Mouse (Mus musculus) right cerebral cortex, adult 18-20 months (tissue): ENCODE measurements around the gene Slc10a4.
"Not testable (repeated sequence)": the region's sequence is repeated elsewhere in the genome, so short reads cannot be mapped to it uniquely, and the experiment has no call there.

ENCODE experiments used
- DNase-seq: peaks from one replicate; pipeline ENCODE4 v3.0.0; 2022; ENCODE audit warnings: mixed read lengths

Slc10a4 gene

DNA sequence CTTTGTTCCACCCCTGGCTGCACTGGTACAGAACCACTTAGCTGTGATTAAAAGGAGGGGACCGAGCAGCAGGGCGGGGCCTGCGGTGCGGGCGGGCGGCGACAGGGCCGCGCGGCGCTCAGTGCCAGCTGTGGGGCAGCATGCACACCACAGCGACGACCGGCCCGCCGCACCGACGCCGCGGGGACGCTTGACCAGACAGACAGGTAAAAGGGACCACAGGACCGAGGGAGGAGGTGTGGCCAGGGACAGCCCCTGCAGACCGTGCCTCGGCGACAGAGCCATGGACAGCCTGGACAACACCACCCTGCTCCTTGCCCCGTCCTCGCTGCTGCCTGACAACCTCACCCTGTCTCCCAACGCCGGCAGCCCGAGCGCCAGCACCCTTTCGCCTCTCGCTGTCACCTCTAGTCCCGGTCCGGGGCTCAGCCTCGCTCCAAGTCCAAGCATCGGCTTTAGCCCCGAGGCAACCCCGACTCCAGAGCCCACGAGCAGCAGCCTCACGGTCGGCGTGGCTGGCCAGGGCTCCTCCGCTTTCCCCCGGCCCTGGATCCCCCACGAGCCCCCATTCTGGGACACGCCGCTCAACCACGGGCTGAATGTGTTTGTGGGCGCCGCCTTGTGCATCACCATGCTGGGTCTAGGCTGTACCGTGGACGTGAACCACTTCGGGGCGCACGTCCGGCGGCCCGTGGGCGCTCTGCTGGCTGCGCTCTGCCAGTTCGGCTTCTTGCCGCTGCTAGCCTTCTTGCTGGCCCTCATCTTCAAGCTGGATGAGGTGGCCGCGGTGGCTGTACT, at the start of gene Slc10a4:
Gene Slc10a4, plus strand, starts transcription at position 100 of the 798 bp plus-strand sequence.
- DNase-seq, result no peak

DNA sequence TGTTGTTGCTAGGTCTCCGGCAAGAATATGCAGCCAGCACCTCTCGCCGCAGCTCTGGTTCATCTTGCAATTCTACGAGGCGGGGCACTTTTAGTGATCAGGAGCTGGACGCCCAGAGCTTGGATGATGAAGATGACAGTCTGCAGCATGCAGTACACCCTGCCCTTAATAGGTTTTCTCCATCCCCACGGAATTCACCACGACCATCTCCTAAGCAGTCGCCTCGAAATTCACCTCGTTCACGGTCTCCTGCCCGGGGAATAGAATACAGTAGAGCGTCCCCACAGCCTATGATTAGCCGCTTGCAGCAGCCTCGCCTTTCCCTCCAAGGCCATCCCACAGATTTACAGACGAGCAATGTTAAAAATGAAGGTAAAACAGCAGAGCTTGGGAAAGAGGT, 49.4 kb upstream of the Slc10a4 start:
- no peak for DNase-seq

DNA sequence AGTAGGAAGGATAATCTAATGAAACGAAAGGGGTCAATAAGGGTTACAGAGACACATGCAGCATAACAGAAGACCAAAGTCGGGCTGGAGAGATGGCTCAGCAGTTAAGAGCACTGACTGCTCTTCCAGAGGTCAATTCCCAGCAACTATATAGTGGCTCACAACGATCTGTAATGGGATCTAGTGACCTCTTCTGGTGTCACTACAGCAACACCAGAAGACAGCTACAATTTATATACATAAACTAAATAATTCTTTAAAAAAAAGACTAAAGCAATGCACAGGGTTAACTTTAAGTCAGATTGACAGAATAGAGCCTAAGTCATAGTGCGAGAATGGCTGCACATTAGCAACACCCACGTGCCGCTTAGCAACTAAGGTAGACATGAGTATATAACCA, 46.6 kb upstream of the Slc10a4 start:
- no peak for DNase-seq

DNA sequence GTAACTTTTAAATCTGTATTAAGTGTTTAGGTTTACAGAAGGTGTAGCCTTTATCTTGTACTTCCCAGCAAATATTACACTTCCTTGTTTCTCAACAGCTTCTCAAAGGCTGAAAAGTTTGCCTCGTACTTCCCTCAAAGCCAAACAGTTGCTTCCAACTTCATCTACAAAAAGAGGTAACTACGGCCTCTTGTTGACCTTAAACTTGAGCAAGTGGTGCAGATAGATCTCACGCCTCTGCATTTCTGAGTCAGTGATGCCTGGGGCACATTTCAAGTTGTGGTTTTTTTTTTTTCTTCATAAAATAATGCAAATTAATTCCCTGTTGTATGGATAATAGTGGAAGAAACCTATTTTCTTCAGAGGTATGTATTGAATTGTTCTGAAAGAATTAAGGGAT, 41.0 kb upstream of the Slc10a4 start:
- no peak for DNase-seq

DNA sequence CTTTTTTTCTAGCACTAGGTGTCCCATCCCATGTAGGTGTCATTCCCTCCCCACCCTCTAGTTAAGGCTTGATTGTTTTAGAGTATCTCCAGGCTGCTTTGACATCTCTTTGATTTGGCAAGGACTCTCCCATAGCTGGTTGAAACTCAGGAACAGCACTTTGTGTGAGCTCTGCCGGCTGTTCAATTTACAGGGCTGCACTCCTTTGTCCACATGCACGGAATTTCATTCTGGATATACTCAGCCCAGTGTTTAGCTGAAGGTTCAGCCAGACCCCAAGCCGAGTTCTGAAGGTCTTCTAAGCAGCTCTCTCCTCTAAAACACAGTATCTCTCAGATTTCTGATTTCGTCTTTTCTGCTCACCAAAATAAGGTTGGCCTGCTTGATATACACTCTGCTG, 34.2 kb upstream of the Slc10a4 start:
- DNase-seq, result no peak

DNA sequence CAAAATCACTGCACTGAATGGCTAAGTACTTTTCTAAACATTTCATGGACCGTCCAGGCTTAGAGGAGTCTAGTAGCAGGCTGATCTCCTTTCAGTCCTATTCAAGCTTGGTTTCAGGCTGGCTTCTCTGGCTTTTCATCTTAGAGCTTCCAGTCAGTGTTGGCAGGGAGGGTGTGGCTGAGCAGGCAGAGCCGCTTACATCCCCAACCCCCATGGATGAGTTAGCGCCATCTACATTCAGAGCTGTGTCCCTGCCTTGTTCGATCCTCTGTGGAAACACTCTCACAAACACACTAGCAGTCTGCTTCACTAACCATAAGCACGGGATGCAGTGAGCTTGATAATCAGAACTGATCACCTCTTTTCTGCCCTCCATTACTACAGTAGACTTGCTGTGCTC, 33.7 kb upstream of the Slc10a4 start:
- no peak for DNase-seq

DNA sequence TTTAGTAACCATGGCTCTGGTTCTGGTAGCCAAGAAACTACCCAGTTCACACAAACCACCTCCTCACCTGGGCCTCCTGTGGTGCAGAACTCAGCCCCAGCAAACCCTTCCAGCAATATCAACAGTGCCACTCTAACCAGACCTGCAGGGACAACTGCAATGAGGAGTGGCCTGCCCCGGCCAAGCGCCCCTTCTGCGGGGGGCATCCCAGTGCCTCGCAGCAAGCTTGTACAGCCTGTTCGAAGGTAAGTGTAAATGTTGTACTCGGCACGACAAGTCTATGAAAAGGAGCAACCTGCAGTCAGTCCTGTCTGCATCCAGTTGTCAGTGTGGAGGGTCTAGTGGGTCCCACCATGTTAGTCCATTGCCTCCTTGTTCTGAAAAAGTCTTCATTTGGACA, 32.1 kb upstream of the Slc10a4 start, which contains the start of gene Gm10135:
Gene Gm10135, minus strand, starts transcription at position 101 of the 400 bp plus-strand sequence.
- DNase-seq, result no peak

DNA sequence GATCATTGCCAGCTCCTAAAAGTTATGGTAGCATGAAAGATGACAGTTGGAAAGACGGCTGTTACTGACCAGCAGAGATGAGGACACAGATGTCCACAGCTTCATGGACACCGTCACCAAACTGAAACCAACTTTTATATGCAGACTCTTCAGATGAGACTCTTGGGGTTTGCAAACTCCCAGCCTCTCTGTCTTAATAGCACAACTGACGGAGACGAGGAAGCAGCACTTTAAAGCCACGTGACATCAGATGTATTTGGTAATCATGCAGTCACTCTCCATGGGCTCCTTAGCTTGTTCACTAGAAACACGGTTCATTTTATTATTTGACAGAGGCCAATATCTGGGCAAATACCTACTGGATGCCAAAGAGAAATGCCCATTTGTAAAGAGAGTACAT, 30.7 kb upstream of the Slc10a4 start:
- no peak for DNase-seq

DNA sequence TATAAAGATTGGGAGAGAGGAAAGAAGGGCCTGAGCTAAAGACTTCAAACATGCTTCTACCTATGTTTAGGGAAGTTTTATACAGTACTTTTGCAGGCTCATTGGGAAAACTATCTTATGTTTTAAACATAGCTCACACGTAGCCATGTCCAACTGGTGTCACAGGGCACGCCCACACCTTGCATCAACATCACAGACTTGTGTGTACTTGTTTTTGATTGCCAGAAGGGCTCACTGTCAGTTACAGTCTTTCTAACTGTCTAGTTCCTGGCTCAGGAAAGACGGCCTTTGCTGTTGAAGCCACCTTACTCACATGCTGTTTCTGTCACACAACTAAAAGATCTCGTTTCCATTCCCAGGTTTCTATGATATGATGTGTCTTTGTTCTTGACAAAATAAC, 30.1 kb upstream of the Slc10a4 start:
- no peak for DNase-seq

DNA sequence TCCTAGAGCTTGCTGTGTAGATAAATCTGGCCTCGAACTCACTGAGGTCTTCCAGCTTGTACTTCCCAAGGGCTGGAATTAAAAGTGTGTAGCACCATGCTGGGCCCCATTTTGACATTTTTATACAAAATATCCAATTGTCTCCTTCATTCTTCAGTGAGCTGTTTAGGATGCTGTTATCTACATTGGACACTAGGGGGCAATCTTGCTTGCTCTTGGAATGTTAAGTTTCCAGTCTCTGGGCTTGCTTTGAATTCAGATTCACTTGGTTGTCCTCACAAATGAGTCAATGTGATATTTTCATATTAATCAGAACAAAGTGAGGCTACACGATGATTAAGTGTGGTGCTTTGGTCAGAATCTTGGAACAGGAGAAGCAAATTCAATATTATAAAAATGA, 22.6 kb upstream of the Slc10a4 start:
- DNase-seq, result no peak

DNA sequence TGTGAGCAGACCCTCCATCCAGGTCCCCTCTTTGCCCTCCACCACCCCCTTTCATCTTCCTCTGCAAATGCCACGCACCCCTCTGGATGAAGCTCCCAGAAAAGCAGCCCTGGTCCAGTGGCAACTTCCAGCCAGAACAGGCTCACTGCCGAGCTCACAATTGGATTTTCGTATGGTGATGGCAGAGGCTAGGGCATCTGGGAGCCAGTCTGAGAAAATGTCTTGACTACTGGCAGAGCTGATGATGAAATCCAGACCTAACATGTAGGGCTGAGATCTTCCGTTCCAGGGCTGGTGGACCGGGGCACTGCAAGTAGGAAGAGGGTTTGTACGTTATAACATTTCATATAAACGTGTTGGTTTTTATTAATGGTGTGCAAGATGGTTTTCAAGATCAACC, 18.9 kb upstream of the Slc10a4 start:
- no peak for DNase-seq

DNA sequence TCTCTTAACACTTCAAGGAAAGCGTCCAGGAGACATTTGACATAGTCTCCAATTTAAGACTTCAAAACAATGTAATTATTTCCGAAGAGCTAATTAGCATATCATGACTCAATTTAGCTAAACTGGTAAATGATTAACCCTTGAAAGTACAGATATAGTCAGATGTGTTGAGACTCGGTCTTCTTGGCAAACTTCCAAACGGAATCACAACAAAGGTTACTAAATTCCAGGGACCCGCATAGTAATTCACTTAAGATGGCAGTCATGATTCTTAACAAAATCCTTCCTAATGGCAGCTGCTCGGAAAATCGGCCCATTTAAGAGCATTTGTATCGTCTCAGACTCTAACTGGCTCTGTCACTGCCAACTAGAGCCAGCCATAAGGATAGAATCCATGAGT, 16.9 kb upstream of the Slc10a4 start:
- no peak for DNase-seq

DNA sequence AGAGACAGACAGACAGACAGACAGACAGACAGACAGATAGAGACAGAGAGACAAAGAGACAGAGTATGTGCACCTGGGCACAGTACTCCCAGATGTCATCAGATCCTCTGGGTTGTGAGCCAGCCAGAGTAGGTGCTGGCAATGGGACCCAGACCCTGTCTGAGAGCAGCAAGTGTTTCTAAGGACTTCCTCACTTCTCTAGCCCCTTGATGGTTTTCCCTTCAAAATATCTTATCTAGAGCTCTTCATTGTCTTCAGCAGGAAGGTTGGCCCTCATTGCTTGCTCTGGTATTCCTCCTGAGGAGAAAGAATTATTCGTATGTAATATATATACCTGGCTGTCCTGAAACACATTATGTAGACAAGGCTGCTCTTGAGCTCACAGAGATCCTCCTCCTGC, 14.2 kb upstream of the Slc10a4 start:
- DNase-seq, result no peak

DNA sequence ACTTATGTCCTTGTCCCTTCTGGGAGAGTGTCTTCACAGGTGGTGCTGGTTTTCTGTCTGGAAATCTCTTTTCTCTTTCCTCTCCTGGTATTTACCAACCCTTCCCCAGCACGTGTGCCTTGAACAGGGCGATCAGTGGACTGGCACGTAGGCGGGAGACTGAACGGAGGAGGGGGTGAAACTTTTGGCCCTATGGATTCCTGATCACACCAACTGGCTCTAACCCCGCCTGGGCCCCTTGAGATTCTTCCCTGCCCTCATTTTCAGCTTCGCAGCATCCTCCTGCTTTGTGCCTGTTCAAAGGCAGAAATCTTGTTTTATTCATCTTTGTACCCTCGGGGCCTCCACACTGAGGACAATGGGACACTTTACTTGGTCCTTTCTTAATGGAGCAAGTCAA, 12.3 kb upstream of the Slc10a4 start:
- DNase-seq, result no peak

DNA sequence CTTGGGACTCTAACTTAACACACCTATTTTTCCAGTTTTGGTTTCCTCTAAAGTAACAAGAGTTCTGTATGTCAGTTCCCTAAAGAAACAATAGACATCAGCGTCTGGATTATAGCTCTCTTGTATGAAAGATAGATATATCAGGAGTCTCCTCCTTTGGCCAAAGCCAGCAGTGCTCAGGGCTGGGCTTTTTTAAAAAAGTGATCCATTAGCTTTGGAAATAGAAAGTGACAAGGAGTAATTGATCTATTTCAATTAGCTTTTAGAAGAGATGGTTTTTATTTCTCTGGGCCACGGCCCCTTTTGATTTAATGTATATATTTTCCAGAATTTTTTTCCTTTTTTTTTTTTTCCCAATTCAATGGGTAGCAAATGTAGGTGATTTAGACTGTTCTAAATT, 11.8 kb upstream of the Slc10a4 start:
- DNase-seq, result no peak

DNA sequence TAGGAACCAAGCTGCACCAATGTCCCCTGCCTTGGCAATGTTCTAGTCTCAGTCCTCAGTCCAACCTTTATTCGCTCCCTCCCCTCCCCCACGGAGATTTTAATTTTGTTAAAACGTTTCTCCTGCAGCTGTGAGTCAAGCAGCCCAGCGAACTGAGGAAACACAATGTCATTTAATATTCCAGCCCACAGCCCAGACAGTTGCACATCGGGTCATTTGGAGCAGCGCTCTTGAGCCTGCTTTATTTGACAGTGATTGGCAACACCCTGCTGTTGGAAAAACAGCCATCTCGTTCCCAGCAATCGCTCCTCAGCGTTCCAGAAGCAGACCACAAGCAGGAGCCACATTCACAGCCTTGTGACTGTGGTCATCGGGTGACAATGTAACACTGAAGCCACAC, 11.3 kb upstream of the Slc10a4 start:
- DNase-seq, result no peak

DNA sequence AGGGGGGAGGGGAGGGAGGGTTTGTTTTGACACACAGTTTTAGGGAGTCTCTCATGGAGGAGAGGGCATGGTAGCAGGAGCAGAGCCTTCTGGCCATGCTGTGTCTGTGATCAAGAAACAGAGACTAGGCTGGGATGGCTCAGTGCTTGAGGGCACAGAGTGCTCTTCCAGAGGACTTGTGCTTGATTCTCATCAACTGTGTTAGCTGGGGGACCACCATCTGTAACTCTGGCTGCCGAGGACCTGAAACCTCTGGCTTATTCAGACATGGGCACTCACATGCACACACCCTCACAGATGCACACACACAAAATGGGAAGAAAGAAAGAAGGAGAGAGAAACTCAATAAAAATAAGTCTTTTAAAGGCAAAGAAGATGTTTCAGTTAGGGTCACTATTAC, 8.1 kb upstream of the Slc10a4 start:
- DNase-seq, result not testable (repeated sequence)

DNA sequence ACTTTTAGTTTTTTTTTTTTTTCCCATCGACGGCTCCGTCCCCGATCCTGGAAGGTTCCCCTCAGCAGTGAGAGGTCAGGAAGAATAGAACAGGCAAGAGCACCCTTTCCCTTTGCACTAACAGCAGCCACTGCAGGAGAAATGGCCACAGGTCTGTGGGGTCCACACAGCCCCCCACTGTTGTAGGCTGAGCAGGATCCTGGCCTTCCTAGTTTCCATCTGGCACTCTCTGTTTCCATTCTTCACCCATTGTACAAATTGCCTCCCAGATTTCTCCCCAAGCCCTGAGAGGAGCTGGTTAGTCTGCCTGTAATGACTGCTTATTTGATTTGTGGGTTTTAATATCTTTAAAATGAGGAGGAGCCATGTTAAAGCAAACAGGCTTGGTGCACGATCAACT, 2.6 kb upstream of the Slc10a4 start:
- no peak for DNase-seq

DNA sequence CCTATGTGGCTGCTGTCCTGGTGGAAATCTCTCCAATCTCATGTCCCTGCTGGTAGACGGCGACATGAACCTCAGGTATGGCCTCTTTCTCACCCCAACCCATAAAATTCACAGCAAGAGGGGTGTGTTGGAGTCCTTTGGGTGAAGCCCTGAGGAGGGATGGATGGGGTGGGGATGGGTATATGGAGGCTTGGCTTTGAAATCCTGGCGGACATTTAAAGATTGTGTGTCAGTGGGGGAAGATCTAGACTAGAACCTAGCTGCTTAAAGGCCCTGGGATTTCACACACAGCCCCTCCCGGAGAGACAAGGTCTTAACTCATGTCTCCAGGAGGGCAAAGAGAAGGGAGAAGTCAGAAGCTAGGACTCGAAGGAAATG, 888 bp downstream of the Slc10a4 start:
- no peak for DNase-seq

DNA sequence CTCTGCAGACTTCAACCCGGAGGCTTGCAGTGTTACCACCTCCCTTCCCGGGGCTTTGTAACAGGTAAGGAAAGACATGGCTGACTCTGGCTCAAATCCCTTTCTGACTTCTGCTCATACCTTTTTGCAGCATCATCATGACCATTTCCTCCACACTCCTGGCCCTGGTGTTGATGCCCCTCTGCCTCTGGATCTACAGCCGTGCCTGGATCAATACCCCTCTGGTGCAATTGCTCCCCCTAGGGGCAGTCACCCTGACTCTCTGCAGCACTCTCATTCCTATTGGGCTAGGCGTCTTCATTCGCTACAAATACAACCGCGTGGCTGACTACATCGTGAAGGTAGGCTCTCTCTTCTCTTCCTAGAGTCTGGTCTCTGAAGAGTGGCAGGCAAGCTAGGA, 1.5 kb downstream of the Slc10a4 start:
- DNase-seq, result not testable (repeated sequence)

DNA sequence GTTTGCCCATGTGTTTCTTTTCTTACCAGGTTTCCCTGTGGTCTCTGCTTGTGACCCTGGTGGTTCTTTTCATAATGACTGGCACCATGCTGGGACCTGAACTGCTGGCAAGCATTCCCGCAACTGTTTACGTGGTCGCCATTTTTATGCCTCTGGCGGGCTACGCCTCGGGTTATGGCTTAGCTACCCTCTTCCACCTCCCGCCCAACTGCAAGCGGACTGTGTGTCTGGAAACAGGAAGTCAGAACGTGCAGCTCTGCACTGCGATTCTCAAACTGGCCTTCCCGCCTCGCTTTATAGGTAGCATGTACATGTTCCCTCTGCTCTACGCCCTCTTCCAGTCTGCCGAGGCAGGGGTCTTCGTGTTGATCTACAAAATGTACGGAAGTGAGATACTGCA, 5.1 kb downstream of the Slc10a4 start:
- DNase-seq, result not testable (repeated sequence)

DNA sequence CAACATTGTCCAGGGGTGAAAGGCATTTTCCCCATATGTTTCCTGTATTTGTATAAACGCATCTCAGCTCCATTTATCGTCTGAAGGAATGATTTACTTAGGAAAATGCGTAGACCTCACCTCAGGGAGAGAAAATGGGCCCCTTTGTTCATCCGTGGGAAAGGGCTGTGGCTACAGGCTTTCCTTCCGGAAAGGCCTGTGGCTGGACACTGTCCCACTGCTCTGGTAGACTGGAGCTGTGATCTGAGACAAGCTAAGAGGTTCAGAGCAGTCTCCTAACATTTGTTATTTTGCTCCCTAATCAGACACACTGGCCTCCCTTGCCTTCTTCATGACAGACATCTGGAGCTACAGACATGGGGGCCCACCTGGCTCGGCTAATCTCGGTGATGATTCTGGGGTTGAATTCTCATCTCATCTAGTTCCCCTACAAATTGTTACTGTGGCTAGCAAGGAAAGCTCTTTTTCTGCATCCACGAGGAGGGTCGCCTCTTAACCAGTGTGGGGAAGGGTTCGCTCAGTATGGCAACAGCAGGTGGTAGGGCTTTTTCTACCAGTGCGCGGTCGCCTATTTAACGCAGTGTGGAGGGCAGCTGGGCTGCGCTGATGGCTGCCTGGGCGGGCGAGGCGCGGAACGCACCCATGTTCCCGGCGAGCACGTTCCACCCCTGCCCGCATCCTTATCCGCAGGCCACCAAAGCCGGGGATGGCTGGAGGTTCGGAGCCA, 6.4 kb downstream of the Slc10a4 start:
- DNase-seq, result not testable (repeated sequence)

DNA sequence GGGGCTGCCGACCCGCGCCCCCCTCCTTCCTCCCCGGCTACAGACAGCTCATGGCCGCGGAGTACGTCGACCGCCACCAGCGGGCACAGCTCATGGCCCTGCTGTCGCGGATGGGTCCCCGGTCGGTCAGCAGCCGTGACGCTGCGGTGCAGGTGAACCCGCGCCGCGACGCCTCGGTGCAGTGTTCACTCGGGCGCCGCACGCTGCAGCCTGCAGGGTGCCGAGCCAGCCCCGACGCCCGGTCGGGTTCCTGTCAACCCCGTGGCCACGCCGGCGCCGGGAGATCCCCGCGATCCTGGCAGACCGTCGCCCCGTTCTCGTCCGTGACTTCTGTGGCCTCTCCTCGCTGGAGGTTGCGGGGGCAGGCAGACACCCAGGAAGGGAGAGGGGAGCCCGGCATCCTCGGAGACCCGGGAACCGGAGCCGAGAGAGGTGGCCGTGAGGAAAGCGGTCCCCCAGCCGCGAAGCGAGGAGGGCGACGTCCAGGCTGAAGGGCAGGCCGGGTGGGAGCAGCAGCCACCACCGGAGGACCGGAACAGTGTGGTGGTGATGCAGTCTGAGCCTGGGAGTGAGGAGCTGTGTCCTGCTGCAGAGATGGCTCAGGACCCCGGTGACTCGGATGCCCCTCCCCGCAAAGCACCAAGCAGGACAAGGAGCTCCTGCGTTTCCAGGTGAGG, 7.1 kb downstream of the Slc10a4 start:
- not testable (repeated sequence) for DNase-seq

DNA sequence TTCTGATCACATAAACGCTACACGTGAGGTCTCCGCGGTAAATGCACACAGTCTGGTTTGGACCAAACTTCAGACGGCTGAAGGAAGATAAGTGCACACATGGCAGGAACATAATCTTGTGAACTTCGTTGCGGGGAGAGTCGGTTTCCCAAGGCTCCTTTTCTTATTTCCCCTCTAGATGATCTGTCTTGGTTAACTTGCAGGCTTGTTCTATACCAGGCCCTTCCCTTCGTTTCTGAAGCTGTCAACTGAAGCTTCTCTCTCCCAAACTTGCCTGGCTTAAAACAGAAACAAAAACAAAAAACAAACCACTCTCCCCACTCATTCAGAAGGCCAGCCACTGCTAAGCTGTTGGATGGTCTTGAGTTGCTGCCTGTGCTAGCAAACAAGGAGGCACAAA, 8.1 kb downstream of the Slc10a4 start:
- no peak for DNase-seq
